Mouse (Mus musculus) cerebellum, adult 18-20 months (tissue): ENCODE results near the gene Srebf2.
A peak's percentile ranks its signal among the peaks of the same experiment; 100 is the strongest.

Source experiments
- DNase-seq, 2 experiments: peaks; one replicate each; pipeline ENCODE4 v3.0.0; 2021

The Srebf2 gene

DNA sequence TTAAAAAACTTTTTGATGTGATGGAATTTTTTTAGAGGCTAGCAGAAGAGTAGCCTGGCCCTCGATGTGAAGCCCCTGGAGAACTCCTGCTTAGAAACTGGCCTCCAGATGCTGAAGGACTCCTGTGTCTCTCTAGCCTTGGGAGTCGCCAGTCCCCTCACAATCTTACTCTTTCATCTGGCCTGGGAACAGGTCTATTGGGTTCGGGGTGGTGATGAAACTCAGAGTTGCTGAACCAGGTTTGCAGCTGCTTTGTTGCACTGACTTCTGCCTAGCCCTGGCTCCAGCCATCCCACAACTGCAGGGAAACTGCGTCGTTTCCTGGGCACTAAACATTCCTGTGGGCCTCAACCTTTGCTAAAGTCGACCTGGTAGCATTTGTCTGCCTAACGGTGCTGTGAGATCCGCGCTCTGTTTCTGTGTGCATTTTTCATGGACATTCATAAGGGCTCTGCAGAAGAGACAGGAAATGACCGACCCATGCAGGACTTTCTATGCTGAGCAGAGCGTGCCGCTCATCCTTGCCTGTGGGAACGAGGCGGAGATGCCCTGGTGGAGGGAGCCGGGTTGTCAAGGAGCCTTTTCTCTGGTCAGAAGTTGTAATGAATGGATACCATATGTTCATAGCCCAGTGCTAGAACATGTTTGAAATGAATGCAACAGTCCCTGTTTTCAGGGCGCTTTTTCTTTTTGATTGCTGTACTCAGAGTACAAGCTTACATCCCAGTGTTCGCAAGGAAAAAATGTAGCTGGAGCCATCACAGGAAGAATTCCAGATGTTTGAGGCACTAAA, 11.5 kb downstream of the Srebf2 start:
- DNase-seq: no peak

DNA sequence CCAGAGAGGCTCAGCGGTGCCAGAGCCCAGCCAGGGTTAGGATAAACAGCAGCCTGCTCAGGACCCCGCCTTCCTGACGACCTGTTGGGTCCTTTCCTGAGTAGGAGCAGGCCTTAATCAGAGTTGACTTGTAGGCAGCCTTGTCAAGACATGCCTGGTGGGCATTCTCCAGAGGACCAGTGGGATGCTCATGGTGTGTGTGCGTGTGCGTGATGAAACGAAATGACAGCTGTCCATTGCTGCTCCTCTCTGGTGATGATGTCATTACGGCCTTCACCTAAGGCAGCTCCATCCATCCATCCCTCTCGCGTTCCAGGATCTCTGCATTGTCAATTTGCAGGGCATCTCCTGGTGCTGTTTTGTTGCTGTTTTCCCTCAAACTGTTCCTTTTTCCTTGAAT, 12.5 kb downstream of the Srebf2 start:
- no peak for DNase-seq

DNA sequence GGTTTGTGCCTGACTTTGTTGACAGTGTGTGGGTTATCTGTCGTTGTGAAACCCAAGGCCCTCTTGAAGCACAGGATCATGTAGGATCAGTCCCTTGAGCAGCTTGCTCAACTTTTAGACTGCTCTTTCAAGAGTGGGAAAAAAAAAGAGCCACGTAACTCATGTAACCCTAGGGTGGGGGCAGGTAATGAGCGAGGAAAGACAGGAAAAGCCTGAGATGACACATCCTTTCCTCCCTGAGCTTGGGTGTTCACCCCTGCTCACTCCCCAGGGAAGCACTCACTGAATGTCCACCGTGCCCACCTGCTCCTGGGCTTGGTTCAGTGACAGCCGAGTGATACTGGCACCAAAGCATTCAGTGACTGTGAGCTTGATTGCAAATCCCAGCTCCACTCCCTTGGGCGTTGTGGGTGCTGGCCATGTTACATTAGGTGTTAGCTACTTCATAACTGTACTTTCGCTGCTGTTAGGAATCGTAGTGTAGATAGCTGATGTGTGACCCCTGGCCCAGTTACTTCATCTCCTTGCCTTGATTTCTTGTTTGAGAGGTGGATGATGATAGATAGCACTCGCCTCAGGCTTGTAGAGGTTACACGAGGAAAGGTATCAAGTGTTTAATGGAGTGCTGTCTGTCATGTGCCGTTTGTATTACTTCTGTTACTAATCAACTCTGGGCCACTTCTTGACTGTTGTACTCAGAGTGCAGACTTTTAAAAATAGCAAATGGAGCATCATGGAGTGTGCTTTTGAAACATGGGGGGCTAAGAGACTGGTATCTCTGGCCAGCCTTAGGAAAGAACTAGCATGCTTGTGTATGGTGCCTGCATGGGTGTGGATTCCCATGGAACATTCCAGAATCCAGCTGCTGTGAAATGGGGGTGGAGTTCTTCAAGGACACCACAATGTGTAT, 14.0 kb downstream of the Srebf2 start:
- DNase-seq: no peak

DNA sequence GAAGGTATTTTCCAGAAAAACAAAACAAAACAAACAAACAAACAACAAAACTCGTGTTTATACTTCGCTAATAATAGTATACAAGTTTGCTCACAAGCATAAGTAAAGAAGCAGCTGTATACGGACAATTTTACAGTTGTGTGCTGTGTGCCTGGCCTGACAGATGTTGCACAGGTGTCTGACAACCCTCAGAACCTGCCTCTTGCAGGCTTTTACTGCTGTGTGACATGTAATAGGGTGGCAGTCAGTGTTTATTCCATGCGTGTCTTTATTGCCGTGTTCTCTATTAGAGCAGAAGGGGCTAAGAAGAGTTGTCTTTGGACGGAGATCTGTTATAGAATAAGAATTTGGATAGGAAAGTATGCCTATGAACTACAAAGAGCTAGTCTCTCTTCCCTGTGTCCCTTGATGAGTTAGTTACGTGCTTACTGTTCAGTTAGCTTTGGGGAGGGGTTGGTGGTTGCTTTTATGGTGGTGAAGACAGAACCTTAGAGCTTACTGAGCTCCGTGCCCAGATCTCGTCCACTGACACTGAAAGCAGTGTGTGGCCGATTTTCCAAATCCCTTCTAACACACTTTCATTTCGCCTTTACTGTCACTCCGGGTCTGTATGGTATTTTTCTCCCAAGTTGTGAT, 15.1 kb downstream of the Srebf2 start:
- DNase-seq: no peak

DNA sequence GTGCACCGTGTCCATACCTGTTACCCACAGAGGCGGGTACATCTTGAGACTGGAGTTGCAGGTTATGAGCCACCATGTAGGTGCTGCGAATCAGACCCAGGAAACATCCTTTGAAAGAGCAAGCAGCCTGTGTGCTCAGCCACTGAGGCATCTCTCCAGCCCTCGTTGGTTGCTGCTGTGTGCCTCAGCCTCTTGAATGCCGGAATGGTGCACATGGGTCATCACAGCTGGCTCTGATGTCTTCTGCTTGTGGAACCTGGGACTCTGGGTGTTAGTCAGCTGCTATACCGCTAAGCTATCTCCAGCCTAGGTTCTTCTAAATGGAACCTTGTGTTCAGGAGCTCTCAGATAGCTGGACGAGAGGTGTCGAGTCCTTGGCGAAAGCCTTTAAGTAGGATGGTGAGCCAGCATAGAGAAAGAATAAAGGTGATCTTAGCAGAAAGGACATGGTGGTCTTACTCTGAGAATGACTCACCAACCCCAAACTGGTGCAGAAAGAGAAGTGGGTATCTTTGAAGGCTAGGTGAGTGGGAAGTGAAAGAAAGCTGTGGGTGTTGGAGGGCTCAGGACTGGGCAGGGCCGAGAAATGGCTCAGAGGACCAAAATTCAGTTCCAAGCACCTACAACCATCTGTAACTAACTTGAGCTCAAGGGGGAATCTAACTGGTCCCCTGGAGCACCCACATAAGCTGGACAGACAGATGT, 16.5 kb downstream of the Srebf2 start:
- DNase-seq: no peak

DNA sequence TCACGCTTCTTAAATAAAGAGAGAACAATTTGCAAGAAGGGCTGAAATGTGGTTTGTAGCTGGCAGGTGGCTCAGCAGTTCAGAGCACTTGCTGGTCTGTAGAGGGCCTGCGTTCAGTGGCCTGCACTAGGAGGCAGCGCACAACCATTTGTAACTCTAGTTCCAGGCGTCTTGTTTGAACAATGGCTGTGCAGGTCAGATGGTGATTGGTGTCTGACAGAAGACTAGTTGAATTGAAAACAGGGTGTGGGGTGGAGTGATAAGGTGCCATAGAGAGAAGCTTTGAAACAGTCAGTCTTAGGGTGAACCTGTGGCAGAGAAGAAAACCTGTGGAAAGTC, 17.0 kb downstream of the Srebf2 start:
- DNase-seq: no peak

GRCm38 (mm10) chr15:82164496-82164895, 17.5 kb downstream of the Srebf2 start:
- DNase-seq: no peak

GRCm38 (mm10) chr15:82165332-82166239, 18.6 kb downstream of the Srebf2 start:
- DNase-seq: peak; percentile 81 to 86

- no peak for DNase-seq
Measured at GRCm38 (mm10) chr15:82166240-82167100, 19.5 kb downstream of the Srebf2 start.

DNA sequence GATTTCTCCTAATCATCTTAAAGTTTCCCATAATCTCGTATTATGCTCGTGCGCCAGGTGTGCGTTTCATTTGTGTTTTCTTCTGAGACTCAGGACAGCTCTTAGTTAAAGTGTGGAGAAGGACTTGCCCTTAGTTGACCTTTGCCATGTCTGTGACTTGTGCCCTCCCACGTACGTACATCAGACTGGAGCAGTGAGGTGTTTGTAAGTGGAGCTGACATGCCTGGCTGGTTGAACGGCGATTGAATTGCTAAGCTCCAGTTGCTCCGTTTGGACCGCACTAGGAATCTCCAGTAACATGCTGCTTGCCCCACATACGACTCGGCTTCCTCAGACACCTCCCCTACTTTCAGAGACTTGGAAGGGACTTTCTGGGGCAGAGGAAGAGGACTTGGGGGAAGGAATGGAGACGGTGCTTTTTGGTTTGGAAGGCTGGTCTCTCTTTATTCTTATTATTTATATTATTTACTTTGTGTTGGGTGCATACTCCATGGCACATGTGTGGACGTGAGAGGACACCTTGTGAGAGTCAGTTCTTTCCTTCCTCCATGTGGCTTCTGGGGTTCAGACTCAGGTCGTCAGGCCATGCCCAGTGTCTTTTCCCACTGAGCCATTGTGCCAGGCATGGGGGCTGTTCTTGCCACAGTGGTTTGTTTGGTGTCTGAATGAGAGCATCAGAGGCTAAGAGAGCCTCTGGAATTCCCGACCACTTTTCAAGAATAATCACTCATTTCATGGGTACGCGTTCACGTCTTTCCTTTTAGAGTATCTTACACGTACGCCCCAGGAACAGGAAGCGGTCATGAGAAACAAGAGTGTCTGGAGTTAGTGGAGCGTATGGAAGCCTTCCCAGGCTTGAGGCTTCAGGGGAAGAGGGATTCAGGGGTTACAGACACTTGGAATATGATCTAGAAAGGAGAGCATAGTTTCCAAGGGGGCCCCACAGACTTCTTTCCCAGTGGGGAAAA, 20.5 kb downstream of the Srebf2 start:
- DNase-seq: no peak

DNA sequence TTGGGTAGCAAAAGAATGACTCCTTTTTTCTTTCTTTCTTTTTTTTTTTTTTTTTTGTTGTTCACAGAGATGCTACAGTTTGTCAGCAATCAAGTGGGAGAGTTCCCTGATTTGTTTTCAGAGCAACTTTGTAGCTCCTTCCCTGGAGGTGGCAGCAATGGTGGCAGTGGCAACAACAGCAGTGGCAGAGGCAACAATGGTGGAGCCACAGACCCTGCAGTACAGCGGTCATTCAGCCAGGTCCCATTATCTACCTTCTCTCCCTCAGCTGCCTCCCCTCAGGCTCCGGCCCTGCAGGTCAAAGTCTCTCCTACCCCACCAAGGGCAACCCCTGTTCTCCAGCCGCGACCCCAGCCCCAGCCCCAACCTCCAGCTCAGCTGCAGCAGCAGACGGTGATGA, 22.7 kb downstream of the Srebf2 start:
- no peak for DNase-seq

- peak; percentile 48 to 55 for DNase-seq
Measured at GRCm38 (mm10) chr15:82170437-82171377, 23.7 kb downstream of the Srebf2 start.

DNA sequence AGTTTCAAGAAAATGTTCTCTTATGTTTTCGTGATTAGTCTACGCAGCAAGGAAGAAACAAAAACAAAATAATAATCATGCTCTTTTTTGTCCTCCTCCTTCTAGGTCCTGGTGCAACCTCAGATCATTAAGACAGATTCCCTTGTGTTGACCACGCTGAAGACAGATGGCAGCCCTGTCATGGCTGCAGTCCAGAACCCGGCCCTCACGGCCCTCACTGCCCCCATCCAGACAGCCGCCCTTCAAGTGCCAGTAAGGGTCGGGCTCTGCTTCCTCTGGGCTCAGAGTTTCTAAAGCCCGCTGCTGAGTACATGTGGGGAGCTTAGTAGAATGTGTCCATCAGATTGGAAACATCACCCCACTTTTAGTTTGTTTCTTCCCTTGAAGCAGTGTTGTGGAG, 25.7 kb downstream of the Srebf2 start:
- peak; percentile 70 for DNase-seq

DNA sequence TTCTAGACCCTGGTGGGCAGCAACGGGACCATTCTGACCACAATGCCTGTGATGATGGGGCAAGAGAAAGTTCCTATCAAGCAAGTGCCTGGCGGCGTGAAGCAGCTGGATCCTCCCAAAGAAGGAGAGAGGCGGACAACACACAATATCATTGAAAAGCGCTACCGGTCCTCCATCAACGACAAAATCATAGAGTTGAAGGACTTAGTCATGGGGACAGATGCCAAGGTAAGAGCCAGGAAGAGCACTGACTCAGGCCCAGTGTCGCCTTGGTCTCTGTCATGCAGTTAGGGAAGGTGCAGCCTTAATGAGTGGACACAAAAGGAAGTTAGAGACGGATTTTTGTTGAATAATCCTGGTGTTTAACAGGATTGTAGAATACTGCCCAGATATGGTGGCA, 28.1 kb downstream of the Srebf2 start:
- DNase-seq: no peak

- no peak for DNase-seq
Measured at GRCm38 (mm10) chr15:82177743-82178290, 30.8 kb downstream of the Srebf2 start.

- DNase-seq: no peak
Measured at GRCm38 (mm10) chr15:82181131-82181530, 34.1 kb downstream of the Srebf2 start.

- no peak for DNase-seq
Measured at GRCm38 (mm10) chr15:82182311-82182710, 35.3 kb downstream of the Srebf2 start.

DNA sequence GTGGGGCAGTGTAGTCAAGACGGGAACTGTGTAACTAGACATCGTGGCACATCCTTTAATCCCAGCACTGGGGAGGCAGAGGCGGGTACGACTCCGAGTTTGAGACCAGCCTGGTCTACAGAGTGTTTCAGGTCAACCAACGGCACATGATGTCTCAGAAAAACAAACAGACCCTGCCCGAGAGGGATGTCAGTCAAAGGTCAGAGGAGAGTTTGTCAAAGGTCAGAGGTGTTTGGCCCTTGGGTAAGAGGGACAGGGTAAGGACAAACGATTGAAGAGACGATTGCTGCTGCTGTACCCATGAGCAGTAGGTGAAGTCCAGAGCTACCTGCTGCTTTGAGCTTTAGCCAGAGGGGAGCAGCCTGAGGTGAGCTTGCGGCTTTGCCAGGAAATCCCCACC, 36.6 kb downstream of the Srebf2 start:
- no peak for DNase-seq
